Mouse (Mus musculus): ENCODE measurements around the gene Ddx10.

The Ddx10 gene

DNA sequence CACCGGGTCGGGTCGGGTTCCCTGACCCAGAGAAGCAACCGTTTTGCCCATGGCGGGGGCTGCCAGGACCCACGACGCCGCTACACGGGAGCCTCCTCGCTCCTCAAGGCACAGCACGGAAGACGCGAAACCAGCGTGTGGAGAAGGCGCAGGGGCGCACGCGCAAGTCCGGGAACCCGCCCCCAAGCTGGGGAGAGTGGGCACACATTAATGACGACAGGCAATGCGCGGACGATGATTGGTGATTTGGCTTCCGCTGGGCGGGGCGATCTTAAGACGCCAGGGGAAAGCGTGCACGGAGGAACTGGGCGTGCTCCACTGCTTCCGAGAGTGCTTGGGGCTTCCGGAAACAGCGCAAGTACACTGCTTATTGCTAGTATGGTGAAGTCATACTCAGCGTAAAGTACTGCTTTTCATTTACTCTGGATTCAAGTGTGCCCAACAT is at the start of gene Ddx10:
Ddx10 (minus strand) TSS at position 101 of the 445 bp plus-strand sequence.
- DNase-seq (ENCODE audit: low spot score): peak; percentile 96

GRCm38 (mm10) chr9:53292833-53293232 is 45.0 kb upstream of the Ddx10 start:
- no peak for DNase-seq (ENCODE audit: low spot score)

- no peak for DNase-seq (ENCODE audit: low spot score)
Observed at GRCm38 (mm10) chr9:53290006-53290405, 42.2 kb upstream of the Ddx10 start.

GRCm38 (mm10) chr9:53286793-53287192 is 38.9 kb upstream of the Ddx10 start:
- no peak for DNase-seq (ENCODE audit: low spot score)

- no peak for DNase-seq (ENCODE audit: low spot score)
Observed at GRCm38 (mm10) chr9:53278997-53279396, 31.1 kb upstream of the Ddx10 start.

GRCm38 (mm10) chr9:53276381-53276780 is 28.5 kb upstream of the Ddx10 start:
- no peak for DNase-seq (ENCODE audit: low spot score)

- no peak for DNase-seq (ENCODE audit: low spot score)
Observed at GRCm38 (mm10) chr9:53272714-53273113, 24.9 kb upstream of the Ddx10 start.

DNA sequence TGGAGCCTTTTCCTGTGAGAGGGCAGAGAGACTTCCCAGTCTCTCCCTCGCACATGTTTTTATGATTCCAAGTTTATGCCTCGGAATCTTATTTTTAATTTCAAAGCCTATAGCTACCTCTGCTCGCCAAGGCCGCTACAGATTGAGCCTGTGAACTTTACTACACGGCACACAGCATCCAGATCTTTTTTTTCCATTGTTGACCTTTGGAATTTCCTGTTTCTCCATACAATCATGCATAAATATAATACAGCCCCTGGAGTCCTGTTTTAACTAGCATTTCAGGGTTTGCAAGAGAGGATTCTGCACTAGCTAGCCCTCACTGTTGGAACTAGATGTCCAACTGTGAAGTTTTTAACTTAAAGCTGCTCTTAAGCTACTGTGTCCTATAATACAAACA is 24.4 kb upstream of the Ddx10 start:
- no peak for DNase-seq (ENCODE audit: low spot score)

- no peak for DNase-seq (ENCODE audit: low spot score)
Observed at GRCm38 (mm10) chr9:53271281-53272022, 23.6 kb upstream of the Ddx10 start.

- no peak for DNase-seq (ENCODE audit: low spot score)
Observed at GRCm38 (mm10) chr9:53269466-53269755, 21.6 kb upstream of the Ddx10 start.

- DNase-seq (ENCODE audit: low spot score): no peak
Observed at GRCm38 (mm10) chr9:53268731-53269465, 21.0 kb upstream of the Ddx10 start.

DNA sequence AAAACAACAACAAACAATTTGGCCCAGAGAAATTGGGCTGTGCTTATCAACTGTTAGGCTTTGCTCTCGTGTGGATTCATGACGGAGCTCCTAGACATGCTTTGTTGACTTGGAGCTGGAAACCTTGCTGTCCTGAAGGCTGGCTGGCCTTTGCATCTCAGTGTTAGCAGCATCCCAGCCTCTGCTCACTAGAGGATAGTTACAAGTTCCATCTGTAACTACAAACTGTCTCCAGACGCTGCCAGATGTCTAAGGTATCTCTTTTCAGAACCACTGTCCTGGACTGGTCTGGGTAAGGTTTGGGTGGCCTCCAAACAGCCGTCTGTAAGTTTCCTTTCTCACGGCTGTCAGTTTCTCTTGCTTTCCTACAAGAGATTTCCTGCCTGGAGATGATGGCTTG is 20.2 kb upstream of the Ddx10 start:
- no peak for DNase-seq (ENCODE audit: low spot score)

DNA sequence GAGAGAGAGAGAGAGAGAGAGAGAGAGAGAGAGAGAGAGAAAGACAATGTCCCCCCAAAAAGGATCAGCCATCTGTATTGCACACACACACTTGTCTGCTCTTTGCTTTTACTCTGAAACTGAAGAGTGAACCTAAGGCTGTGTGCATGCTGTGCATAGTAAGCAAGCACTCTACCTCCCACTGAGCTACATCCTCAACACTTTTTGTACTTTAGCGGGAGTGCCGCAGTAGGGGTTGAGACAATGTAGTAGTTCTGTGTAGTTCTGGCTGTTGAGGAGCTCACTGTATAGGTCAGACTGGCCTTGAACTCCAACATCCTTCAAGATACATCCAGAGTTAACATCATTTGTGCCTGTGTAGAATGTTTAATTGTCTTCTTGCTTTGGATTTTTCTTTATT is 17.7 kb upstream of the Ddx10 start:
- no peak for DNase-seq (ENCODE audit: low spot score)

DNA sequence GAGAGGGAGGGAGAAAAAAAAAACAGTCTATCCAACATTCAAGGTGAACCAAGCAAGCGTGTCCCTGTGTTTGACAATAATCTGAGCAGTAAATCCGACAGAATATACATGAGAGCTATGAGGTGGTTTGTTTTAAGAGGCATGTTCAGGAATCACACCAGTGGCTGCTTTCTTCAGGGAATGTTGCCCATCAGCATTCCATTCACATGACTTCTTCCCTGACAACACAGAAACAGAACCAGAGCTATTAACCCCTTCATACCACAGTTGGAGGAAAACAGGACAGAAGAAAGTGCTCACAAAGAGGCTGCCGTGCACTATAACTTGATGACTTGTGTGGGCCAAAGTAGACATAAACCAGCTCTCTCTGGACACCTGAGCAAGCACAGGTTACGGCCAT is 16.5 kb upstream of the Ddx10 start:
- no peak for DNase-seq (ENCODE audit: low spot score)

DNA sequence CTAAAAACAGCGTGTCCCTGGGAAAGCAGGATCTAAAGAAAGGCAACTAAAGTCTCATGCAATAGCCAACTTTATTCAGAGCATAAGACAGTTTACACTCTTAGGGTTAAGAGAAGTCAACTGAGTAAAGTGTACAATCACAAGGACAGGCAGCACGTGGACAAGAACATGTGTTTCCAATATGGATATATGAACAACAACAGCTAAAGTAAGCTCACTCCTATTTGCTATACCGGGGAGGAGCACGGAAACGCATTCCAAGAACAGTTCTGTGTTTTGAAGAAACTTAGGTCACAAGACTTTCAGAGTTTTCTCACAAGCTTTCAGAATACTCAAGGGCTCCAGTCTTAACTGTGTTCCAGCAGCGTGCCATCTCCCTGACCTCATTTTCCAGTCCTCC is 10.3 kb upstream of the Ddx10 start:
- DNase-seq (ENCODE audit: low spot score): no peak

- no peak for DNase-seq (ENCODE audit: low spot score)
Observed at GRCm38 (mm10) chr9:53257772-53258171, 9.9 kb upstream of the Ddx10 start.

- no peak for DNase-seq (ENCODE audit: low spot score)
Observed at GRCm38 (mm10) chr9:53256690-53257305, 8.9 kb upstream of the Ddx10 start.

DNA sequence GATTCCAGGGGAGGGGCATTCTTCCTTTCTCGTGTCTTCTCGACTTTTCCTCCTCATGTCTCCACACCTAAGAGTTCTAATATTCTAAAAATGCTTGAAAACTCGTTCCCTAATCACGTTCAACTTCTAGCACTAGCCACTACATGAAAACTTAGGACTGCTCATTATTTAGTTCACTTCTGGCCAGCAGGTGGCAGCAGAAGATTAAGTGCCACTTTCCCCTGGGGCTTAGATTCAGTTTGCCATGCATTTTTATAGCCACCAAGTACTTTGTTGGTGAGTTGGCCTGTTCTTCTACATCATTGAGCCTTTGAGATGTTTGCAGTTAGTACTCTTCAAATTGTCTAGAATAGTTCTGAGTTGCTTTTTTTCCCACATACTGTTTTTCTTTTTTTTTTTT is 6.5 kb upstream of the Ddx10 start:
- peak; percentile 78 for DNase-seq (ENCODE audit: low spot score)

- DNase-seq (ENCODE audit: low spot score): no peak
Observed at GRCm38 (mm10) chr9:53247516-53247915, 337 bp downstream of the Ddx10 start.

DNA sequence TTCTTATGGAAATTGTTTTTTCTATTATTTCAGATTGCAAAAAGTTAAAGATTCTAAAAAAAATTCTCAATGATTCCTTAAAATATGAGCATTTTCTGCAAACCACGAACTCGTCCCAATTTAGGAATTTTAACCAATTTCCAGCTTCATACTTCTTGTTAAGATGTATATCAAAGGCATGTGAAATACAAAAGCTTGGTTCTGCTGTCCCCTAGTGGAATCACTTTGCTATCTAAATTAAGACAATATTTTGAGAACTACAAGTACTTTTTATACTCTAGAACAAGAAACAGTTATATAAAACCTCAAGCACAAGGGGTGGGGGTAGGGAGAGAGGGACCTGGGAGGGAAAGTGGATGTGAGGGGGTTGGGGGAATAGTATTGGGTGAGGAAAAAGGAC is 29.7 kb downstream of the Ddx10 start:
- DNase-seq (ENCODE audit: low spot score): no peak

DNA sequence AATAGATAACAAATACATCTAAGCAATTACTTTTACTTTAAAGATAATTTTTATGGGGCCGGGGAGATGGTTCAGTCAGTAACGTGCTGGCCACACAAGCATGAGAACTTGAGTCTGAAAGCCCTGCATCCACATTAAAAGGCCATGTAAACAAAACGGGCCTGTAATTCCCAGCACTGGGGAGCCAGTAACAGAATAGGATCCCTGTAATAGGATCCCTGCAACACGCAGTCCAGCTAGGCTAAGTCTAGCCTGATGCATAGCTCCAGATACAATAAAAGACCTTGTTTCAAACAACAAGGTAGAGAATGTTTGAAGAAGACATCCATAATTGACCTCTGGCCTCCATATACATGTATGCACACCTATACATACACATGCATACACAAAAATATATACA is 39.6 kb downstream of the Ddx10 start:
- no peak for DNase-seq (ENCODE audit: low spot score)

GRCm38 (mm10) chr9:53174590-53174989 is 73.3 kb downstream of the Ddx10 start:
- DNase-seq (ENCODE audit: low spot score): no peak

- no peak for DNase-seq (ENCODE audit: low spot score)
Observed at GRCm38 (mm10) chr9:53173258-53173657, 74.6 kb downstream of the Ddx10 start.

All from urinary bladder, postnatal 25 days (tissue).